Mouse (Mus musculus): ENCODE measurements around the gene Rlbp1. TPM values are rescaled to one million over a fixed set of nuclear protein-coding genes. Genes with fewer than 3 reads are reported as not detected.

Gene Rlbp1
- polyA plus RNA-seq, 1 experiment from 2014 or later = 0.21 TPM

DNA sequence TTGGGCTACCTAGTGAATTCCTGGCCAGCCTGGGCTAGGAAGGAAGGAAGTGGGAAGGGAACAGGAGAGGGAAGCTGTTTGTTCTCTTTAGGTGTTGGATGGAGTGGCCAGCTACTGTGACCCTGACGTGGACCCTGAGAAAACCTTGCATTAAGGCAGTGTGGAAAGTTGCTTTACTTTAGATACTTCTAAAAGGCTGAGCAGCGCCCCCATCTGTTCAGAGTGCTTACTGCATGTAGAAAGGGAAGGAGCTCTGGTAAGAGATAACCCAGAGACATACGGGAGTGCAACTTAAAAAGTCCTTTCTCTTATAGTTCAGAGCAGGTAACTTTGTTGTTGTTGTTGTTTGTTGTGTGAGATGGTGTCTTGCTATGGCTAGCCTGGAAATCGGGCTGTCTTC, 40.9 kb downstream of the Rlbp1 start:
- Histone ChIP-seq H3K4me1 (ENCODE audit: insufficient read depth, low read depth, low read length) (no peaks in the 10 kb centered on the region), H3K27ac (ENCODE audit: low read length) (no peak overlapping the region), H3K36me3 (ENCODE audit: insufficient read depth, low read length) (peaks cover 10% of the 10 kb centered on the region; the same call in 1 of the 2 replicates), H3K4me2 (replicated peaks; ENCODE audit: low read depth, low read length) (no peak overlapping the region), H3K9ac (replicated peaks; ENCODE audit: low read depth) (no peak overlapping the region), H3K27me3 (replicated peaks; ENCODE audit: insufficient read depth, low read length) (no peaks in the 10 kb centered on the region), H3K4me3 (ENCODE audit: low read depth, low read length) (no peak overlapping the region), H3K9me3 (ENCODE audit: low read length) (no peaks in the 10 kb centered on the region)
- TF ChIP-seq EP300 (IDR thresholded peaks at IDR 0.05) (no peak), CTCF (IDR thresholded peaks at IDR 0.05) (peak; percentile 79)
- WGBS = 55% methylated on average over 4 of the region's 4 CpGs
- DNase-seq (ENCODE audit: low spot score) (peak; percentile 62), ATAC-seq (peak; percentile 31; the same call in 1 of the 2 replicates)

- peak; percentile 67 for DNase-seq (ENCODE audit: low spot score)
Measured at GRCm38 (mm10) chr7:79336362-79336910, 50.4 kb downstream of the Rlbp1 start.

GRCm38 (mm10) chr7:79333419-79333818, 53.4 kb downstream of the Rlbp1 start:
- H3K9me3 ChIP-seq (ENCODE audit: low read length) = no peaks in the 10 kb centered on the region
- H3K36me3 ChIP-seq (ENCODE audit: insufficient read depth, low read length) = peaks cover 15% of the 10 kb centered on the region
- TF ChIP-seq EP300 (IDR thresholded peaks at IDR 0.05) = peak; percentile 75; the same call in 1 of the 2 replicates
- no peak for TF ChIP-seq CTCF (IDR thresholded peaks at IDR 0.05)
- H3K27ac ChIP-seq (ENCODE audit: low read length) = no peak overlapping the region
- no peak overlapping the region for H3K4me2 ChIP-seq (replicated peaks; ENCODE audit: low read depth, low read length)
- ATAC-seq (peak; percentile 50), DNase-seq (ENCODE audit: low spot score) (peak; percentile 39)
- no peaks in the 10 kb centered on the region for H3K4me1 ChIP-seq (ENCODE audit: insufficient read depth, low read depth, low read length)
- no peaks in the 10 kb centered on the region for H3K27me3 ChIP-seq (replicated peaks; ENCODE audit: insufficient read depth, low read length)
- no peak overlapping the region for H3K9ac ChIP-seq (replicated peaks; ENCODE audit: low read depth)
- H3K4me3 ChIP-seq (ENCODE audit: low read depth, low read length) = no peak overlapping the region
- 37% methylated on average over 3 of the region's 3 CpGs for WGBS

More at GRCm38 (mm10) chr7:79336362-79336910, 50.4 kb downstream of the Rlbp1 start:
- Histone ChIP-seq H3K27me3 (replicated peaks; ENCODE audit: insufficient read depth, low read length) (no peaks in the 10 kb centered on the region), H3K4me2 (replicated peaks; ENCODE audit: low read depth, low read length) (no peak overlapping the region), H3K4me1 (ENCODE audit: insufficient read depth, low read depth, low read length) (no peaks in the 10 kb centered on the region), H3K36me3 (ENCODE audit: insufficient read depth, low read length) (no peaks in the 10 kb centered on the region), H3K27ac (ENCODE audit: low read length) (peak overlapping the region; percentile 26; the same call in 1 of the 2 replicates), H3K9me3 (ENCODE audit: low read length) (no peaks in the 10 kb centered on the region), H3K9ac (replicated peaks; ENCODE audit: low read depth) (no peak overlapping the region), H3K4me3 (ENCODE audit: low read depth, low read length) (no peak overlapping the region)
- TF ChIP-seq CTCF (IDR thresholded peaks at IDR 0.05) (no peak), EP300 (IDR thresholded peaks at IDR 0.05) (peak; percentile 97)
- peak; percentile 92 for ATAC-seq
- 58% methylated on average over 8 of the region's 8 CpGs for WGBS

DNA sequence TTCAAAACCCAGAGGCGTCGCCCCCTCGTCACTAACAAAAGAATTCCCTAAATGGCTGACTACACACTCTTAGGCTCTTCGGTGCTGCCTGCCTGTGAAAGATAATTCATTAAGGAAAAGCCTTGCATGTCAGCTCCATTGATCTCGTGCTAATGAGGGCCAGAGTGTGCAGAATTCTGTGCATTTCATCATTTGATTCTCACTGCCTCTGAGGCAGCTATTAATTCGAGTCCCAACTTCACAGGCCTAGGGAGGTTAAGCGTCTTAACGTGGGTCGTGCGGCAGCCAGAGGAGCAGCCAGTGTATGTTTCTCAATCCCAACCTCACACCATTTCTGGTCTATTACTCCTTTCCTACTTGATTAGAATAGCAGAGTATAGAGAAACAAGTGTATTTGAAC, 55.7 kb downstream of the Rlbp1 start:
- Histone ChIP-seq H3K9ac (replicated peaks; ENCODE audit: low read depth) (no peak overlapping the region), H3K36me3 (ENCODE audit: insufficient read depth, low read length) (peaks cover 23% of the 10 kb centered on the region), H3K4me3 (ENCODE audit: low read depth, low read length) (no peak overlapping the region), H3K27ac (ENCODE audit: low read length) (no peak overlapping the region), H3K4me1 (ENCODE audit: insufficient read depth, low read depth, low read length) (no peaks in the 10 kb centered on the region), H3K4me2 (replicated peaks; ENCODE audit: low read depth, low read length) (no peak overlapping the region), H3K27me3 (replicated peaks; ENCODE audit: insufficient read depth, low read length) (no peaks in the 10 kb centered on the region), H3K9me3 (ENCODE audit: low read length) (no peaks in the 10 kb centered on the region)
- WGBS = 83% methylated on average over 10 of the region's 10 CpGs
- ATAC-seq (no peak), DNase-seq (ENCODE audit: low spot score) (no peak)
- TF ChIP-seq CTCF (IDR thresholded peaks at IDR 0.05) = no peak

- no peak for DNase-seq (ENCODE audit: low spot score)
- H3K4me1 ChIP-seq (ENCODE audit: insufficient read depth, low read depth, low read length) = no peaks in the 10 kb centered on the region
- H3K36me3 ChIP-seq (ENCODE audit: insufficient read depth, low read length) = peaks cover 42% of the 10 kb centered on the region
- H3K27ac ChIP-seq (ENCODE audit: low read length) = no peak overlapping the region
- ATAC-seq = no peak
- 90% methylated on average over 5 of the region's 5 CpGs for WGBS
- no peaks in the 10 kb centered on the region for H3K27me3 ChIP-seq (replicated peaks; ENCODE audit: insufficient read depth, low read length)
- H3K9ac ChIP-seq (replicated peaks; ENCODE audit: low read depth) = no peak overlapping the region
- H3K4me3 ChIP-seq (ENCODE audit: low read depth, low read length) = no peak overlapping the region
- TF ChIP-seq EP300 (IDR thresholded peaks at IDR 0.05) = no peak
- no peak for TF ChIP-seq CTCF (IDR thresholded peaks at IDR 0.05)
- no peak overlapping the region for H3K4me2 ChIP-seq (replicated peaks; ENCODE audit: low read depth, low read length)
- no peaks in the 10 kb centered on the region for H3K9me3 ChIP-seq (ENCODE audit: low read length)
Measured at GRCm38 (mm10) chr7:79328769-79329168, 58.1 kb downstream of the Rlbp1 start.

Other genes with a start within 250 kb of the Rlbp1 start
- 312 and 318 TPM in 2 replicates for gene Mfge8, start 238.0 kb downstream of the Rlbp1 start, polyA plus RNA-seq (2015; fragmentation: Nextera tagmentation; extraction: Ambion mirVana)
- gene Abhd2, start 113.8 kb downstream of the Rlbp1 start, polyA plus RNA-seq (2015; fragmentation: Nextera tagmentation; extraction: Ambion mirVana) = 22.8 and 25.2 TPM in 2 replicates
- gene Fanci, start 4.9 kb upstream of the Rlbp1 start, polyA plus RNA-seq (2015; fragmentation: Nextera tagmentation; extraction: Ambion mirVana) = 0.50 and 0.82 TPM in 2 replicates
- 32.3 and 39.9 TPM in 2 replicates for gene Polg, start 79.3 kb upstream of the Rlbp1 start, polyA plus RNA-seq (2015; fragmentation: Nextera tagmentation; extraction: Ambion mirVana)
- gene Rhcg, start 230.6 kb upstream of the Rlbp1 start, polyA plus RNA-seq (2015; fragmentation: Nextera tagmentation; extraction: Ambion mirVana) = 0.05 TPM in 1 of 2 replicates, not detected in the other